Mouse (Mus musculus) G1E (cell line): ENCODE results near the gene Mprip. TPM values are rescaled to one million over a fixed set of nuclear protein-coding genes. Genes with fewer than 3 reads are reported as not detected.
"Not testable (repeated sequence)": the region's sequence is repeated elsewhere in the genome, so short reads cannot be mapped to it uniquely, and the experiment has no call there.

Source experiments
- ATAC-seq: 2 replicates; pipeline ENCODE4 v1.8.0; 2016; ENCODE audit warnings: mild to moderate bottlenecking; ENCODE audit not compliant: insufficient number of reproducible peaks, poor library complexity, low FRiP score, severe bottlenecking; ENCODE audit errors: extremely low read depth
- DNase-seq: peaks from one replicate; pipeline ENCODE4 v3.0.0; 2012; ENCODE audit warnings: low spot score
- H3K27me3 ChIP-seq: 2 replicates; pipeline ENCODE4 v1.6.1; 2012; ENCODE audit warnings: mild to moderate bottlenecking, low read length, inconsistent platforms; ENCODE audit not compliant: insufficient read depth
- H3K36me3 ChIP-seq: replicated peaks from 2 replicates; pipeline ENCODE3; 2012; ENCODE audit warnings: mild to moderate bottlenecking, inconsistent platforms
- H3K4me1 ChIP-seq: 2 replicates; pipeline ENCODE4 v1.6.1; 2012; ENCODE audit warnings: low read depth, low read length, inconsistent platforms, mixed read lengths; ENCODE audit not compliant: insufficient read depth
- H3K4me3 ChIP-seq: 2 replicates; pipeline ENCODE4 v1.5.1; 2012; ENCODE audit warnings: low read depth, mild to moderate bottlenecking, inconsistent platforms, low read length, moderate library complexity, mixed read lengths
- H3K9me3 ChIP-seq: replicated peaks from 2 replicates; pipeline ENCODE4 v1.6.1; 2012; ENCODE audit warnings: inconsistent platforms
- CTCF ChIP-seq: IDR thresholded peaks from 2 replicates; pipeline ENCODE4 v1.5.1; 2012; ENCODE audit warnings: low read depth, low read length, inconsistent platforms, mixed read lengths
- GATA1 ChIP-seq: IDR thresholded peaks from 2 replicates; pipeline ENCODE4 v1.6.1; 2012; ENCODE audit warnings: borderline replicate concordance, low read length, inconsistent platforms, mixed read lengths
- GATA2 ChIP-seq: IDR thresholded peaks from 2 replicates; pipeline ENCODE4 v1.6.1; 2012; ENCODE audit warnings: low read depth, low read length, inconsistent platforms, borderline replicate concordance
- POLR2AphosphoS5 ChIP-seq: IDR thresholded peaks from 2 replicates; pipeline ENCODE4 v1.6.1; 2012; ENCODE audit warnings: low read depth, low read length, inconsistent platforms; ENCODE audit not compliant: insufficient replicate concordance
- TAL1 ChIP-seq: conservative IDR thresholded peaks from 2 replicates; pipeline ENCODE4 v1.6.1; 2012; ENCODE audit warnings: low read depth, low read length, inconsistent platforms, mixed read lengths
- polyA plus RNA-seq: library from polyadenylated mRNA; stranded (reverse); fragments of >175 nt; gene quantifications from 2 replicates; pipeline ENCODE4 v1.2.3, GENCODE M21; 2012
- total RNA-seq, 2 experiments: library from RNA; stranded (forward) in 1 of 2; stranded (reverse) in 1 of 2; fragments of 200-1000 nt in 1 of 2; fragments of >200 nt in 1 of 2; fragmentation: Nextera tagmentation in 1 of 2; gene quantifications; 2 replicates each; pipeline ENCODE4 v1.2.3; 2014 to 2017

The Mprip gene
- total RNA-seq (2014; fragmentation: Nextera tagmentation) (27.6 and 32.2 TPM in 2 replicates), total RNA-seq (2017) (55.8 and 60.1 TPM in 2 replicates), polyA plus RNA-seq (43.3 and 43.4 TPM in 2 replicates)

GRCm38 (mm10) chr11:59661005-59661404 is at the start of gene Mprip:
Gene Mprip, plus strand, starts transcription at chr11:59661305.
- ATAC-seq, result no peak
- H3K9me3 ChIP-seq, result no peaks in the 10 kb centered on the region
- no peak for DNase-seq
- H3K36me3 ChIP-seq, result peaks cover 17% of the 10 kb centered on the region
- H3K4me1 ChIP-seq, result peaks cover 31% of the 10 kb centered on the region
- TF ChIP-seq GATA1, result no peak
- TF ChIP-seq TAL1, result no peak
- no peak for TF ChIP-seq POLR2AphosphoS5
- no peak for TF ChIP-seq CTCF
- no peak for TF ChIP-seq GATA2
- H3K4me3 ChIP-seq, result peak within 1 kb of the TSS; percentile 77
- H3K27me3 ChIP-seq, result peaks cover 26% of the 10 kb centered on the region

- H3K9me3 ChIP-seq, result no peaks in the 10 kb centered on the region
- H3K4me3 ChIP-seq, result no peak overlapping the region
- TF ChIP-seq CTCF (no peak), TAL1 (no peak), POLR2AphosphoS5 (no peak), GATA2 (no peak), GATA1 (no peak)
- H3K27me3 ChIP-seq, result peaks cover 17% of the 10 kb centered on the region
- ATAC-seq (no peak), DNase-seq (no peak)
- no peaks in the 10 kb centered on the region for H3K4me1 ChIP-seq
- H3K36me3 ChIP-seq, result no peaks in the 10 kb centered on the region
Measured at GRCm38 (mm10) chr11:59611646-59612045, 49.5 kb upstream of the Mprip start.

GRCm38 (mm10) chr11:59614120-59614519 is 47.0 kb upstream of the Mprip start:
- no peaks in the 10 kb centered on the region for H3K4me1 ChIP-seq
- TF ChIP-seq POLR2AphosphoS5 (no peak), TAL1 (no peak), GATA2 (no peak), CTCF (no peak), GATA1 (no peak)
- DNase-seq, result no peak
- no peak for ATAC-seq
- no peaks in the 10 kb centered on the region for H3K36me3 ChIP-seq
- H3K9me3 ChIP-seq, result no peaks in the 10 kb centered on the region
- H3K4me3 ChIP-seq, result no peak overlapping the region
- peaks cover 26% of the 10 kb centered on the region for H3K27me3 ChIP-seq

GRCm38 (mm10) chr11:59616986-59617385 is 44.1 kb upstream of the Mprip start:
- not testable (repeated sequence) for H3K4me1 ChIP-seq, H3K36me3 ChIP-seq, ATAC-seq, DNase-seq, H3K4me3 ChIP-seq, H3K9me3 ChIP-seq
- peaks cover 22% of the 10 kb centered on the region for H3K27me3 ChIP-seq

- H3K36me3 ChIP-seq, result no peaks in the 10 kb centered on the region
- H3K4me1 ChIP-seq, result no peaks in the 10 kb centered on the region
- H3K4me3 ChIP-seq, result no peak overlapping the region
- H3K27me3 ChIP-seq, result peaks cover 16% of the 10 kb centered on the region
- no peak for ATAC-seq
- no peak for TF ChIP-seq POLR2AphosphoS5
- TF ChIP-seq GATA2, result no peak
- no peak for TF ChIP-seq GATA1
- TF ChIP-seq CTCF, result no peak
- no peak for TF ChIP-seq TAL1
- DNase-seq, result no peak
- no peaks in the 10 kb centered on the region for H3K9me3 ChIP-seq
Measured at GRCm38 (mm10) chr11:59622214-59622613, 38.9 kb upstream of the Mprip start.

- no peak for TF ChIP-seq GATA2
- TF ChIP-seq CTCF, result no peak
- TF ChIP-seq POLR2AphosphoS5, result no peak
- no peak for TF ChIP-seq TAL1
- TF ChIP-seq GATA1, result no peak
- Histone ChIP-seq H3K4me3 (no peak overlapping the region), H3K4me1 (no peaks in the 10 kb centered on the region), H3K36me3 (no peaks in the 10 kb centered on the region), H3K27me3 (peaks cover 7% of the 10 kb centered on the region; the same call in 1 of the 2 replicates), H3K9me3 (no peaks in the 10 kb centered on the region)
- ATAC-seq (peak; percentile 34; the same call in 1 of the 2 replicates), DNase-seq (no peak)
Measured at GRCm38 (mm10) chr11:59624017-59624630, 37.0 kb upstream of the Mprip start.

GRCm38 (mm10) chr11:59626192-59626591 is 34.9 kb upstream of the Mprip start:
- Histone ChIP-seq H3K4me3 (no peak overlapping the region), H3K9me3 (no peaks in the 10 kb centered on the region), H3K36me3 (no peaks in the 10 kb centered on the region), H3K4me1 (no peaks in the 10 kb centered on the region), H3K27me3 (peaks cover 7% of the 10 kb centered on the region; the same call in 1 of the 2 replicates)
- TF ChIP-seq POLR2AphosphoS5, result no peak
- no peak for TF ChIP-seq CTCF
- no peak for TF ChIP-seq TAL1
- TF ChIP-seq GATA2, result no peak
- TF ChIP-seq GATA1, result no peak
- DNase-seq (no peak), ATAC-seq (no peak)
